Mouse (Mus musculus) midbrain, embryonic 11.5 days (tissue): Measurements from ENCODE around the gene Ppp2r3a. TPM values are rescaled to one million over a fixed set of nuclear protein-coding genes. Genes with fewer than 3 reads are reported as not detected.

Source experiments
- ATAC-seq: fragments of 200-750 bp; cut with Nextera tagmentation; 2 replicates; pipeline ENCODE4 v1.8.0; 2017; ENCODE audit warnings: moderate TSS enrichment, moderate library complexity; ENCODE audit not compliant: low FRiP score
- DNase-seq: peaks from one replicate; pipeline ENCODE4 v3.0.0; 2015; ENCODE audit warnings: low spot score; ENCODE audit errors: missing footprints
- H3K27ac ChIP-seq: fragments of 300-500 bp; sonication (generic); 2 replicates; pipeline ENCODE4 v1.5.1; 2014; ENCODE audit warnings: low read depth, low read length
- H3K27me3 ChIP-seq: fragments of 300-500 bp; sonication (generic); 2 replicates; pipeline ENCODE4 v1.6.1; 2014; ENCODE audit warnings: mild to moderate bottlenecking, low read length, moderate library complexity, mixed read lengths; ENCODE audit not compliant: control insufficient read depth, insufficient read depth
- H3K36me3 ChIP-seq: fragments of 300-500 bp; sonication (generic); 2 replicates; pipeline ENCODE4 v1.6.1; 2014; ENCODE audit warnings: mild to moderate bottlenecking, low read length, moderate library complexity, mixed read lengths; ENCODE audit not compliant: control insufficient read depth, insufficient read depth
- H3K4me1 ChIP-seq: fragments of 300-500 bp; sonication (generic); 2 replicates; pipeline ENCODE4 v1.6.1; 2014; ENCODE audit warnings: low read length; ENCODE audit not compliant: control insufficient read depth, insufficient read depth
- H3K4me2 ChIP-seq: fragments of 300-500 bp; sonication (generic); 2 replicates; pipeline ENCODE4 v1.6.1; 2014; ENCODE audit warnings: mild to moderate bottlenecking, moderate library complexity
- H3K4me3 ChIP-seq: fragments of 300-500 bp; sonication (generic); 2 replicates; pipeline ENCODE4 v1.5.1; 2014; ENCODE audit warnings: low read depth, low read length
- H3K9ac ChIP-seq: fragments of 300-500 bp; sonication (generic); 2 replicates; pipeline ENCODE4 v1.6.1; 2014; ENCODE audit warnings: low read length
- H3K9me3 ChIP-seq: fragments of 300-500 bp; sonication (generic); 2 replicates; pipeline ENCODE4 v1.6.1; 2016; ENCODE audit warnings: low read length; ENCODE audit not compliant: control insufficient read depth
- WGBS: fragments of 180-500 bp; shearing (Covaris S2); extraction: QIAGEN DNeasy Blood & Tissue Kit; methylation state at CpG from one replicate; pipeline ENCODE4 v1.1.7; 2014; 5-methylcytosine and 5-hydroxymethylcytosine counted together
- polyA plus RNA-seq: library from polyadenylated mRNA; unstranded; fragments of >200 nt; fragmentation: Nextera tagmentation; extraction: Ambion mirVana; gene quantifications from 2 replicates; pipeline ENCODE4 v1.2.1, GENCODE M21; 2014

Ppp2r3a gene
- polyA plus RNA-seq, 1 experiment from 2014 or later: 15.7 TPM

DNA sequence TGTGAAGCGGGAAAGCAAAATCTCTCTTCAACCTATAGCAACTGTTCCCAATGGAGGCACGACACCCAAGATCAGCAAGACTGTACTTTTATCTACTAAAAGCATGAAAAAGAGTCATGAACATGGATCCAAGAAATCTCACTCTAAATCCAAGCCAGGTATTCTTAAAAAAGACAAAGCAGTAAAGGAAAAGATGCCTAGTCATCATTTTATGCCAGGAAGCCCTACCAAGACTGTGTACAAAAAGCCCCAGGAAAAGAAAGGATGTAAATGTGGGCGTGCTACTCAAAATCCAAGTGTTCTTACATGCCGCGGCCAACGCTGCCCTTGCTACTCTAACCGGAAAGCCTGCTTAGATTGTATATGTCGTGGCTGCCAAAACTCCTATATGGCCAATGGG is 150.0 kb downstream of the Ppp2r3a start:
- H3K4me3 ChIP-seq: no peak overlapping the region
- WGBS: 96% methylated on average over 8 of the region's 8 CpGs

DNA sequence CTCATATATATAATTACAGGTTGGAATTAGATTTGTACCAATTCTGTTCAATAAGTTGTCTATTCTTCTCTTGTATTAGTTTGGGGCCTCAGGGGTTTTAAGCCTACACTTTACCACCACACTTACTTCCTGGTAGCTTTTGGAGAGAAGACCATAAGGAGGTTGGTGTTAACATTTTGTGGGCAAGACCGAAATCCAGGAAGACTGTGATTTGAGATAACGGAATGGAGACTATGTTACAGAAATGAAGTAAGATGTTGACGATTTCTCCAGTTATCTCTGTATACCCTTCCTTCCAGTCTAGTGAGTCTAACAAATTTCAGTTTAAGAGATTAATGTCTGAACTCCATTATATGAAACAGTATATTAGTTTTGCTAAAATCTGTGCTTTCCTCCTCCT is 151.4 kb downstream of the Ppp2r3a start:
- WGBS: 89% methylated on average over 3 of the region's 3 CpGs
- Histone ChIP-seq H3K4me2 (no peak overlapping the region), H3K9ac (no peak overlapping the region), H3K27me3 (no peaks in the 10 kb centered on the region), H3K4me1 (no peaks in the 10 kb centered on the region), H3K36me3 (0 out of 2 replicates have a peak, but pooled peaks cover 2% of the 10 kb centered on the region), H3K9me3 (peaks cover 8% of the 10 kb centered on the region), H3K4me3 (no peak overlapping the region), H3K27ac (no peak overlapping the region)
- ATAC-seq (no peak), DNase-seq (peak; percentile 17)

More for the DNA sequence above, 150.0 kb downstream of the Ppp2r3a start:
- Histone ChIP-seq H3K27me3 (no peaks in the 10 kb centered on the region), H3K9me3 (peaks cover 8% of the 10 kb centered on the region), H3K4me2 (no peak overlapping the region), H3K4me1 (no peaks in the 10 kb centered on the region), H3K27ac (no peak overlapping the region), H3K36me3 (0 out of 2 replicates have a peak, but pooled peaks cover 2% of the 10 kb centered on the region), H3K9ac (no peak overlapping the region)
- ATAC-seq (no peak), DNase-seq (peak; percentile 8)

DNA sequence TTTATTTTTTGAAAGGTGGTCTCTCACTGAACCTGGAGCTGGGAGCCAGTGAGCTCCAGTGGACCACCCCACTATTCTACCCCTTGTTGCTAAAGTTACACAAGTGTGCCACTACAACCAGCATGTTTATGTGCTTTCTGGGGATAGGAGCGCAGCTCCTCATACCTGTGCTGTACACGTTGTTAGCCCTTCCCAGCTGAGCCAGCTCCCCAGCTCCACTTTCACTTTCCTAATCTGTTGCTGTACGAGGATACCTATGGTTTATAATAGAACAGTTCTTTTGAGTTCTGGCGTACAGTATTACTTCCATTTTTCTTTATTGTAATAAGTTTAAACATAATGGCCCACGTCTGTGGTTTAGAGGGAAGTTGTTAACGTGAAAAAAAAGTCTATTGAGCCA is 152.2 kb downstream of the Ppp2r3a start:
- 94% methylated on average over 6 of the region's 6 CpGs for WGBS
- H3K9me3 ChIP-seq: peaks cover 8% of the 10 kb centered on the region
- H3K27ac ChIP-seq: no peak overlapping the region
- H3K9ac ChIP-seq: no peak overlapping the region
- ATAC-seq (no peak), DNase-seq (peak; percentile 49)
- H3K4me2 ChIP-seq: no peak overlapping the region
- H3K4me1 ChIP-seq: no peaks in the 10 kb centered on the region
- no peaks in the 10 kb centered on the region for H3K27me3 ChIP-seq
- no peak overlapping the region for H3K4me3 ChIP-seq
- 0 out of 2 replicates have a peak, but pooled peaks cover 2% of the 10 kb centered on the region for H3K36me3 ChIP-seq

DNA sequence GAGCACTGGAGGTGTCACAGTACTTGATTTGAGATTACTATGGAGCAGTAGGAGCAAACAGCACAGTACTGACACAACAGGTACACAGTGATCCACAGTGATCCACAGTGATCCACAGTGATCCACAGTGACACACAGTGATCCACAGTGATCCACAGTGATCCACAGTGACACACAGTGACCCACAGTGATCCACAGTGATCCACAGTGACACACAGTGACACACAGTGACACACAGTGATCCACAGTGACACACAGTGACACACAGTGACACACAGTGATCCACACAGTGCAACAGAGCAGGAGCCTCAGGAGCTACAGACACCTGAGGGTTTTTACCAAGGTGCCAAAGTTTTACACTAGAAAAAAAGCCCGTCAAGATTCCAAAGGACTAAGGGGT is 154.1 kb downstream of the Ppp2r3a start:
- H3K4me2 ChIP-seq: no peak overlapping the region
- no peak overlapping the region for H3K9ac ChIP-seq
- H3K27ac ChIP-seq: no peak overlapping the region
- H3K36me3 ChIP-seq: 0 out of 2 replicates have a peak, but pooled peaks cover 2% of the 10 kb centered on the region
- WGBS: 75% methylated on average over 1 of the region's 1 CpGs
- no peak overlapping the region for H3K4me3 ChIP-seq
- H3K9me3 ChIP-seq: peaks cover 8% of the 10 kb centered on the region
- H3K27me3 ChIP-seq: no peaks in the 10 kb centered on the region
- ATAC-seq: no peak
- peak; percentile 80 for DNase-seq
- no peaks in the 10 kb centered on the region for H3K4me1 ChIP-seq

DNA sequence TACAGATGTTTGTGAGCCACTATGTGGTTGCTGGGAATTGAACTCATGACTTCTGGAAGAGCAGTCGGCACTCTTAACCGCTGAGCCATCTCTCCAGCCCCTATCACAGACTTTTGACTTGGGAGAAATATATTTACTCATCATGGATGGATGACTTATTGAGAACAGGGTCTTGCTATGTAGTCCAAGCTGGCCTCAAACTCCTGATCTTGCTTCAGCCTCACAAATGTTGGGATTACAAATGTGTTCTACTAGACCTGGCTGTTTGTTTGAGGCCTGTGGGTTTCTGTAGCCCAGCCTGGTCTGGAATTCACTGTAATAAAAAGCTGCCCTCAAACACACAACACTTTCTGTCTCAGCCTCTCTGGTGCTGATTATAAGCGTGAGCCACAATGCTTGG is 155.1 kb downstream of the Ppp2r3a start:
- Histone ChIP-seq H3K9me3 (peaks cover 8% of the 10 kb centered on the region), H3K9ac (no peak overlapping the region), H3K4me1 (no peaks in the 10 kb centered on the region), H3K36me3 (no peaks in the 10 kb centered on the region), H3K27me3 (no peaks in the 10 kb centered on the region), H3K27ac (no peak overlapping the region), H3K4me3 (no peak overlapping the region), H3K4me2 (no peak overlapping the region)
- WGBS: 96% methylated on average over 3 of the region's 3 CpGs
- peak; percentile 67 for DNase-seq
- no peak for ATAC-seq

DNA sequence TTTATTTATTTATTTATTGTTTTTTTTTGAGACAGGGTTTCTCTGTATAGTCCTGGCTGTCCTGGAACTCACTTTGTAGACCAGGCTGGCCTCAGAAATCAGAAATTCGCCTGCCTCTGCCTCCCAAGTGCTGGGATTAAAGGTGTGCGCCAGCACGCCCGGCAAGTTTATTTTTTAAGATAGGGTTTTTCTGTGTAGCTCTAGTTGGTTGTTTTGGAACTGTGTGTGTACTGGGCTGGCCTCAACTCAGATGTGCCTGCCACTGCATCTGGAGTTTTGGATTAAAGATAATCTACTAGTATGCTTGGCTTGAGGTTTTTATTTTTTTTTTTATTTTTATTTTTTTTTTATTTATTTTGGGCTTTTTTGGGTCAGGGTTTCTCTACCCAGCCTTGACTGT is 156.2 kb downstream of the Ppp2r3a start:
- no peak overlapping the region for H3K9ac ChIP-seq
- ATAC-seq (no peak), DNase-seq (peak; percentile 47)
- WGBS: 99% methylated on average over 4 of the region's 4 CpGs
- no peaks in the 10 kb centered on the region for H3K36me3 ChIP-seq
- no peaks in the 10 kb centered on the region for H3K4me1 ChIP-seq
- no peak overlapping the region for H3K4me2 ChIP-seq
- peaks cover 8% of the 10 kb centered on the region for H3K9me3 ChIP-seq
- no peak overlapping the region for H3K27ac ChIP-seq
- no peak overlapping the region for H3K4me3 ChIP-seq
- no peaks in the 10 kb centered on the region for H3K27me3 ChIP-seq

DNA sequence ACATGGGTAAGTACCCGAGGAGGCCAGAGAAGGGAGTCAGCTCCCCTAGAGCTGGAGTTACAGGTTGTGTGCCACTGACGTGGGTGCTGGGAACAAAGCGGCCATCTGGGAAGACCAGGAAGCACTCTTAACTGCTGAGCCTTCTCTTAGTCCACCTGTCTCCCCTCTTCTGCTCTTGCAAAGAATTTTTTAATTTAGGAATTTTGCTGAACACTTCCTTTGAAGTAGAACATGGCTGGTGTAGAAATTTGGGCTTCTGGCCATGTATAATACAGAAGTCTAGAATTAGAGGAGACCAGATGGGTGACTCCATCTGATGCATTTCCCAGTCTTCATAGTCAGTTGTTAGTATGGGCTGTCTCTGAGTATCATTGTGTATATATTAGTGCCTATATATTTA is 167.9 kb downstream of the Ppp2r3a start:
- no peak overlapping the region for H3K27ac ChIP-seq
- no peaks in the 10 kb centered on the region for H3K27me3 ChIP-seq
- H3K9me3 ChIP-seq: no peaks in the 10 kb centered on the region
- WGBS: 90% methylated on average over 3 of the region's 3 CpGs
- ATAC-seq: no peak
- peaks cover 8% of the 10 kb centered on the region for H3K4me1 ChIP-seq
- H3K4me2 ChIP-seq: no peak overlapping the region
- no peak overlapping the region for H3K4me3 ChIP-seq
- no peak for DNase-seq
- H3K9ac ChIP-seq: no peak overlapping the region
- H3K36me3 ChIP-seq: no peaks in the 10 kb centered on the region

DNA sequence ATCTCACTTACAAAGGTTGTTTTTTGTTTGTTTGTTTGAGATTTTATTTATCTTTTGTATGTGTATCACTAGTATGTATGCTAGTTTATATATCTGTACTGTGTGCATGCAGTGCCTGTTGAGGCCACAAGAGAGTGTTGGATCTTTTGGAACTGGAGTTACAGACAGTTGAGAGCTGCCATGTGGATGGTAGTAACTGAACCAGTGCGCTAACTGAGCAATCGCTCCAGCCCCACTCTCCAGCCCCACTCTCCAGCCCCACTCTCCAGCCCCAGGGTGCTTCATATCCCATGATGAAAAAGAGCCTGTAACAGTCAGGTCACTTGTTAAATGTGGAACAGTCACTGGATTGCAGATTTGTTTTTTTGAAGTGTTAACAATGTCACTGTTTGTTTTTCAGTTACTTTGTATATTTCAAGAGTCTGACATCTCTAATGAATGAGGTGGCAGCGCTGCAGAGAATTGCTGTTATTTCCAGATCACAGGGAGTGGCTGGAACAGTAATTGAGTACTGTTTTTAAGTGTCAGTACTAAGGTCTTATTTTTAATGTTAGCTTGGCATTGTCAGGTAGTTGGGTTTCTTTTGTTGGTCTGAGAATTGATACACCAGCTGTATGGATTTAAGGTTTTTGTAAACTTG is 171.4 kb downstream of the Ppp2r3a start:
- Histone ChIP-seq H3K36me3 (no peaks in the 10 kb centered on the region), H3K27me3 (no peaks in the 10 kb centered on the region), H3K27ac (no peak overlapping the region), H3K4me2 (no peak overlapping the region), H3K4me1 (peaks cover 23% of the 10 kb centered on the region), H3K9ac (no peak overlapping the region), H3K9me3 (no peaks in the 10 kb centered on the region), H3K4me3 (no peak overlapping the region)
- no peak; the same call in 1 of the 2 replicates for ATAC-seq
- no peak for DNase-seq
- WGBS: 91% methylated on average over 3 of the region's 3 CpGs

DNA sequence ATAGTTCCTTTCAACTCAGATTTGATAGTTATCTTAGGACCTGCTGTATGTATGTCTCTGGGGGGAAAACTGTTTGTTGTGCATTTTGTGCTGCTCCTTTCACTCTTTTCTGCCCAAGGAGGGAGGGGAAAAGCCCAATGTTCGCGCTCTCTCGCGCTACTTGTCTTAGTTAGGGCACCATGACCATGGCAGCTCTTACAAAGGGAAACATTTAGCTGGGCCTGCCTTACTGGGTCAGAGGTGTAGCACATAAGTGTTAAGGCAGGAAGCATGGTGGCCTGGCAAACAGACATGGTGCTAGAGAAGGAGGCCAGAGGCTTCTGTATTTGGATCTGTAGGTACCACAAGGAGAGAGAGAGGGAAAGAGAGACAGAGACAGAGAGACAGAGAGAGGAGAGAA is 173.0 kb downstream of the Ppp2r3a start:
- Histone ChIP-seq H3K4me3 (no peak overlapping the region), H3K9ac (no peak overlapping the region), H3K27me3 (no peaks in the 10 kb centered on the region), H3K36me3 (no peaks in the 10 kb centered on the region), H3K4me2 (peak overlapping the region; percentile 21; the same call in 1 of the 2 replicates), H3K27ac (no peak overlapping the region), H3K4me1 (peaks cover 23% of the 10 kb centered on the region), H3K9me3 (no peaks in the 10 kb centered on the region)
- 86% methylated on average over 4 of the region's 4 CpGs for WGBS
- no peak for ATAC-seq
- no peak for DNase-seq
